Mouse (Mus musculus): Measurements from ENCODE around the gene Mki67.

- TF ChIP-seq POLR2A (IDR thresholded peaks at IDR 0.05; ENCODE audit: insufficient read depth, low read depth, low read length): no peak
- TF ChIP-seq CTCF (IDR thresholded peaks at IDR 0.05; ENCODE audit: insufficient read depth, low read depth, low read length): no peak
These were observed 10.5 kb upstream of the Mki67 start for GRCm38 (mm10) chr7:135726707-135727106.
